Mouse (Mus musculus) kidney, embryonic 14.5 days (tissue): ENCODE measurements at regions not wholly inside any gene's neighbourhood (a gene's known extent, or its start where the extent isn't known, plus 50 kb on each side); places are given as distances from the start of the nearest gene placed in this dataset.
A peak's percentile ranks its signal among the peaks of the same experiment; 100 is the strongest.

ENCODE experiments used
- ATAC-seq: fragments of 200-750 bp; cut with Nextera tagmentation; 2 replicates; pipeline ENCODE4 v1.8.0; 2017; ENCODE audit warnings: moderate number of reproducible peaks, mild to moderate bottlenecking, moderate TSS enrichment, moderate library complexity; ENCODE audit not compliant: low FRiP score, low TSS enrichment
- H3K27ac ChIP-seq: fragments of 300-500 bp; sonication (generic); 2 replicates; pipeline ENCODE4 v1.5.1; 2014; ENCODE audit warnings: low read depth, mild to moderate bottlenecking, low read length, moderate library complexity, mixed read lengths
- H3K27me3 ChIP-seq: fragments of 300-500 bp; sonication (generic); 2 replicates; pipeline ENCODE4 v1.6.1; 2014; ENCODE audit warnings: mild to moderate bottlenecking, low read length; ENCODE audit not compliant: control insufficient read depth, insufficient read depth
- H3K36me3 ChIP-seq: fragments of 300-500 bp; sonication (generic); 2 replicates; pipeline ENCODE4 v1.6.1; 2014; ENCODE audit warnings: low read length, mixed read lengths; ENCODE audit not compliant: control insufficient read depth, insufficient read depth
- H3K4me1 ChIP-seq: fragments of 300-500 bp; sonication (generic); 2 replicates; pipeline ENCODE4 v1.6.1; 2014; ENCODE audit warnings: low read length, mixed read lengths; ENCODE audit not compliant: control insufficient read depth, insufficient read depth
- H3K4me2 ChIP-seq: fragments of 300-500 bp; sonication (generic); replicated peaks from 2 replicates; pipeline ENCODE4 v1.6.1; 2014; ENCODE audit warnings: low read depth, mild to moderate bottlenecking, low read length
- H3K4me3 ChIP-seq: fragments of 300-500 bp; sonication (generic); 2 replicates; pipeline ENCODE4 v1.5.1; 2014; ENCODE audit warnings: mild to moderate bottlenecking, low read length
- H3K9ac ChIP-seq: fragments of 300-500 bp; sonication (generic); 2 replicates; pipeline ENCODE4 v1.6.1; 2014; ENCODE audit warnings: low read depth, mild to moderate bottlenecking, low read length, moderate library complexity
- H3K9me3 ChIP-seq: fragments of 300-500 bp; sonication (generic); 2 replicates; pipeline ENCODE4 v1.6.1; 2016; ENCODE audit warnings: low read length; ENCODE audit not compliant: control insufficient read depth
- WGBS: fragments of 180-500 bp; shearing (Covaris S2); extraction: QIAGEN DNeasy Blood & Tissue Kit; methylation state at CpG from one replicate; pipeline ENCODE4 v1.1.7; 2014; 5-methylcytosine and 5-hydroxymethylcytosine counted together

- Histone ChIP-seq H3K36me3 (no peaks in the 10 kb centered on the region), H3K4me2 (no peak overlapping the region), H3K27ac (no peak overlapping the region), H3K9me3 (no peaks in the 10 kb centered on the region), H3K27me3 (no peaks in the 10 kb centered on the region), H3K4me1 (0 out of 2 replicates have a peak, but pooled peaks cover 3% of the 10 kb centered on the region), H3K4me3 (no peak overlapping the region), H3K9ac (no peak overlapping the region)
- no peak for ATAC-seq
- 90% methylated on average over 2 of the region's 2 CpGs for WGBS
Measured at GRCm38 (mm10) chr9:50440689-50441088, 53.6 kb upstream of the Plet1 start.

- Histone ChIP-seq H3K4me2 (no peak overlapping the region), H3K9me3 (no peaks in the 10 kb centered on the region), H3K36me3 (no peaks in the 10 kb centered on the region), H3K27ac (no peak overlapping the region; the same call in 1 of the 2 replicates), H3K4me3 (no peak overlapping the region), H3K27me3 (no peaks in the 10 kb centered on the region), H3K9ac (no peak overlapping the region), H3K4me1 (0 out of 2 replicates have a peak, but pooled peaks cover 5% of the 10 kb centered on the region)
- 51% methylated on average over 23 of the region's 23 CpGs for WGBS
- peak; percentile 39; the same call in 1 of the 2 replicates for ATAC-seq
Measured at GRCm38 (mm10) chr9:50443708-50444463, 50.4 kb upstream of the Plet1 start.
